Mouse (Mus musculus) liver, adult 2 months (tissue): ENCODE measurements at regions not wholly inside any gene's neighbourhood (a gene's known extent, or its start where the extent isn't known, plus 50 kb on each side); places are given as distances from the start of the nearest gene placed in this dataset.

Source experiments
- CTCF ChIP-seq: fragments of 200-500 bp; IDR thresholded peaks from 2 replicates; pipeline ENCODE4 v1.5.1; 2011; ENCODE audit warnings: low read depth, low read length, control low read depth
- POLR2A ChIP-seq: fragments of 200-500 bp; IDR thresholded peaks from 2 replicates; pipeline ENCODE4 v1.6.1; 2011; ENCODE audit warnings: low read length, control low read depth; ENCODE audit not compliant: insufficient read depth; ENCODE audit errors: extremely low read depth

GRCm38 (mm10) chr8:10840853-10841531 is 167.3 kb downstream of the Irs2 start:
- no peak for TF ChIP-seq CTCF
- no peak for TF ChIP-seq POLR2A
